Mouse (Mus musculus) small intestine, adult 2 months (tissue): ENCODE measurements at regions not wholly inside any gene's neighbourhood (a gene's known extent, or its start where the extent isn't known, plus 50 kb on each side); places are given as distances from the start of the nearest gene placed in this dataset.

Experiments used
- CTCF ChIP-seq: fragments of 200-500 bp; IDR thresholded peaks from 2 replicates; pipeline ENCODE4 v1.5.1; 2012; ENCODE audit warnings: low read depth, mild to moderate bottlenecking, control low read depth, inconsistent platforms, low read length, moderate library complexity, mixed read lengths; ENCODE audit not compliant: insufficient replicate concordance, insufficient read length; ENCODE audit errors: extremely low read depth
- POLR2A ChIP-seq: fragments of 200-500 bp; IDR thresholded peaks from 2 replicates; pipeline ENCODE4 v1.6.1; 2012; ENCODE audit warnings: low read depth, mild to moderate bottlenecking, control low read depth, inconsistent platforms, low read length, moderate library complexity

GRCm38 (mm10) chr16:78452303-78452702 lies 75.3 kb upstream of the Btg3 start:
- TF ChIP-seq POLR2A: no peak
- peak; percentile 60; the same call in 1 of the 2 replicates for TF ChIP-seq CTCF
